Mouse (Mus musculus) myocyte (in vitro differentiated cells): ENCODE measurements at regions not wholly inside any gene's neighbourhood (a gene's known extent, or its start where the extent isn't known, plus 50 kb on each side); places are given as distances from the start of the nearest gene placed in this dataset.

ENCODE experiments used
- H3K27me3 ChIP-seq: one replicate; pipeline ENCODE4 v1.6.1; 2011; ENCODE audit not compliant: control insufficient read depth, insufficient read depth, insufficient read length
- H3K36me3 ChIP-seq: one replicate; pipeline ENCODE4 v1.6.1; 2011; ENCODE audit not compliant: control insufficient read depth, insufficient read depth
- H3K4me2 ChIP-seq: one replicate; pipeline ENCODE4 v1.6.1; 2011; ENCODE audit warnings: low read depth, control low read depth
- H3K4me3 ChIP-seq: one replicate; pipeline ENCODE4 v1.5.1; 2011; ENCODE audit warnings: mild to moderate bottlenecking, control low read depth, moderate library complexity
- H3K79me2 ChIP-seq: one replicate; pipeline ENCODE4 v1.6.1; 2011; ENCODE audit not compliant: control insufficient read depth, insufficient read depth
- H3ac ChIP-seq: one replicate; pipeline ENCODE4 v1.6.1; 2011; ENCODE audit not compliant: control insufficient read depth, insufficient read length
- CEBPB ChIP-seq: IDR thresholded peaks from 2 replicates; pipeline ENCODE4 v1.6.1; 2011; ENCODE audit warnings: mild to moderate bottlenecking, moderate library complexity; ENCODE audit not compliant: poor library complexity, insufficient read depth, severe bottlenecking
- E2F4 ChIP-seq: IDR thresholded peaks from one replicate; pipeline ENCODE4 v1.6.1; 2011; ENCODE audit warnings: mild to moderate bottlenecking, control low read depth, moderate library complexity; ENCODE audit not compliant: insufficient read depth
- MAX ChIP-seq: IDR thresholded peaks from one replicate; pipeline ENCODE4 v1.6.1; 2011; ENCODE audit warnings: low read depth, mild to moderate bottlenecking, control low read depth
- MYOD1 ChIP-seq, 3 experiments: IDR thresholded peaks; one replicate each; pipeline ENCODE4 v1.6.1; 2011; ENCODE audit warnings: control low read depth in 2 of 3, low read depth in 2 of 3, mild to moderate bottlenecking in 2 of 3, moderate library complexity in 1 of 3; ENCODE audit not compliant: insufficient read length in 2 of 3, control insufficient read depth in 1 of 3
- MYOG ChIP-seq, 3 experiments: IDR thresholded peaks; one replicate each; pipeline ENCODE4 v1.6.1; 2011; ENCODE audit warnings: control low read depth in 2 of 3, low read depth in 2 of 3, mild to moderate bottlenecking in 2 of 3; ENCODE audit not compliant: insufficient read length in 2 of 3, control insufficient read depth in 1 of 3, insufficient read depth in 1 of 3
- POLR2A ChIP-seq: IDR thresholded peaks from one replicate; pipeline ENCODE4 v1.6.1; 2011; ENCODE audit warnings: low read depth, mild to moderate bottlenecking, control low read depth, moderate library complexity; ENCODE audit not compliant: insufficient read length
- POLR2AphosphoS2 ChIP-seq: IDR thresholded peaks from one replicate; pipeline ENCODE4 v1.6.1; 2011; ENCODE audit warnings: low read depth, control low read depth; ENCODE audit not compliant: insufficient read length
- REST ChIP-seq: IDR thresholded peaks from one replicate; pipeline ENCODE4 v1.6.1; 2011; ENCODE audit warnings: mild to moderate bottlenecking, control low read depth, moderate library complexity; ENCODE audit not compliant: insufficient read depth, insufficient read length
- SRF ChIP-seq: IDR thresholded peaks from one replicate; pipeline ENCODE4 v1.6.1; 2011; ENCODE audit warnings: low read depth; ENCODE audit not compliant: control insufficient read depth, insufficient read length
- TCF12 ChIP-seq: IDR thresholded peaks from one replicate; pipeline ENCODE4 v1.6.1; 2011; ENCODE audit warnings: mild to moderate bottlenecking, control low read depth; ENCODE audit not compliant: poor library complexity, insufficient read depth, severe bottlenecking
- TCF3 ChIP-seq: IDR thresholded peaks from one replicate; pipeline ENCODE4 v1.6.1; 2011; ENCODE audit warnings: low read depth, control low read depth; ENCODE audit not compliant: insufficient read length
- USF1 ChIP-seq: IDR thresholded peaks from one replicate; pipeline ENCODE4 v1.6.1; 2011; ENCODE audit warnings: low read depth, mild to moderate bottlenecking, control low read depth, moderate library complexity

- no peak overlapping the region for H3K4me3 ChIP-seq
- no peaks in the 10 kb centered on the region for H3K36me3 ChIP-seq
- no peaks in the 10 kb centered on the region for H3K27me3 ChIP-seq
- TF ChIP-seq USF1 (no peak), MAX (no peak), CEBPB (no peak), E2F4 (no peak), POLR2AphosphoS2 (no peak), SRF (no peak), MYOD1 (IDR thresholded peaks at IDR 0.05; ENCODE audit: control insufficient read depth in 1 of 3, insufficient read length in 2 of 3, low read depth in 2 of 3) (no peak)
- H3K4me2 ChIP-seq, result no peak overlapping the region
- no peak overlapping the region for H3ac ChIP-seq
- no peaks in the 10 kb centered on the region for H3K79me2 ChIP-seq
Observed at GRCm38 (mm10) chr1:121096551-121097550, 235.5 kb downstream of the Insig2 start.

- Histone ChIP-seq H3K4me3 (no peak overlapping the region), H3ac (no peak overlapping the region), H3K4me2 (no peak overlapping the region), H3K36me3 (no peaks in the 10 kb centered on the region), H3K79me2 (no peaks in the 10 kb centered on the region), H3K27me3 (no peaks in the 10 kb centered on the region)
- TF ChIP-seq CEBPB, result no peak
- TF ChIP-seq USF1, result no peak
- TF ChIP-seq MYOD1 (IDR thresholded peaks at IDR 0.05; ENCODE audit: control insufficient read depth in 1 of 3, insufficient read length in 2 of 3, low read depth in 2 of 3), result no peak
- TF ChIP-seq MYOG (IDR thresholded peaks at IDR 0.05; ENCODE audit: control insufficient read depth in 1 of 3, insufficient read depth in 1 of 3, insufficient read length in 2 of 3, low read depth in 2 of 3), result no peak
- TF ChIP-seq TCF3, result no peak
- no peak for TF ChIP-seq MAX
- TF ChIP-seq TCF12, result no peak
- TF ChIP-seq REST, result no peak
- TF ChIP-seq POLR2AphosphoS2, result no peak
- TF ChIP-seq SRF, result no peak
- TF ChIP-seq E2F4, result no peak
- no peak for TF ChIP-seq POLR2A
Observed at GRCm38 (mm10) chr1:121111776-121112344, 220.5 kb downstream of the Insig2 start.

GRCm38 (mm10) chr1:121112464-121112863, 219.9 kb downstream of the Insig2 start:
- H3K27me3 ChIP-seq, result no peaks in the 10 kb centered on the region
- H3K4me3 ChIP-seq, result no peak overlapping the region
- no peaks in the 10 kb centered on the region for H3K79me2 ChIP-seq
- TF ChIP-seq USF1, result no peak
- TF ChIP-seq REST, result no peak
- no peak for TF ChIP-seq TCF12
- TF ChIP-seq E2F4, result no peak
- TF ChIP-seq MYOD1 (IDR thresholded peaks at IDR 0.05; ENCODE audit: control insufficient read depth in 1 of 3, insufficient read length in 2 of 3, low read depth in 2 of 3), result no peak
- no peak for TF ChIP-seq POLR2A
- TF ChIP-seq SRF, result no peak
- no peak for TF ChIP-seq TCF3
- TF ChIP-seq CEBPB, result no peak
- no peak for TF ChIP-seq MAX
- TF ChIP-seq POLR2AphosphoS2, result no peak
- TF ChIP-seq MYOG (IDR thresholded peaks at IDR 0.05; ENCODE audit: control insufficient read depth in 1 of 3, insufficient read depth in 1 of 3, insufficient read length in 2 of 3, low read depth in 2 of 3), result no peak
- H3K36me3 ChIP-seq, result no peaks in the 10 kb centered on the region
- H3K4me2 ChIP-seq, result no peak overlapping the region
- no peak overlapping the region for H3ac ChIP-seq

- Histone ChIP-seq H3K36me3 (no peaks in the 10 kb centered on the region), H3ac (no peak overlapping the region), H3K79me2 (no peaks in the 10 kb centered on the region), H3K4me2 (no peak overlapping the region), H3K27me3 (no peaks in the 10 kb centered on the region), H3K4me3 (no peak overlapping the region)
- no peak for TF ChIP-seq CEBPB
- no peak for TF ChIP-seq E2F4
- no peak for TF ChIP-seq POLR2A
- TF ChIP-seq REST, result no peak
- no peak for TF ChIP-seq MYOD1 (IDR thresholded peaks at IDR 0.05; ENCODE audit: control insufficient read depth in 1 of 3, insufficient read length in 2 of 3, low read depth in 2 of 3)
- no peak for TF ChIP-seq USF1
Observed at GRCm38 (mm10) chr1:121116626-121117025, 215.8 kb downstream of the Insig2 start.

- no peak overlapping the region for H3ac ChIP-seq
- H3K27me3 ChIP-seq, result no peaks in the 10 kb centered on the region
- no peak overlapping the region for H3K4me2 ChIP-seq
- H3K79me2 ChIP-seq, result no peaks in the 10 kb centered on the region
- H3K4me3 ChIP-seq, result no peak overlapping the region
- H3K36me3 ChIP-seq, result no peaks in the 10 kb centered on the region
- TF ChIP-seq POLR2AphosphoS2, result no peak
- TF ChIP-seq E2F4, result no peak
- no peak for TF ChIP-seq POLR2A
- no peak for TF ChIP-seq SRF
- TF ChIP-seq MYOD1 (IDR thresholded peaks at IDR 0.05; ENCODE audit: control insufficient read depth in 1 of 3, insufficient read length in 2 of 3, low read depth in 2 of 3), result no peak
- no peak for TF ChIP-seq REST
- no peak for TF ChIP-seq USF1
- TF ChIP-seq MAX, result no peak
- no peak for TF ChIP-seq MYOG (IDR thresholded peaks at IDR 0.05; ENCODE audit: control insufficient read depth in 1 of 3, insufficient read depth in 1 of 3, insufficient read length in 2 of 3, low read depth in 2 of 3)
- TF ChIP-seq TCF3, result no peak
- no peak for TF ChIP-seq CEBPB
- no peak for TF ChIP-seq TCF12
Observed at GRCm38 (mm10) chr1:121123436-121123835, 209.0 kb downstream of the Insig2 start.
